Mouse (Mus musculus): ENCODE results near the gene Cdc42ep5.

GRCm38 (mm10) chr7:4123732-4124131 is 40.9 kb downstream of the Cdc42ep5 start:
- TF ChIP-seq POLR2A (IDR thresholded peaks at IDR 0.05; ENCODE audit: control insufficient read depth, extremely low read depth, insufficient read depth, low read length, poor library complexity) (no peak), CTCF (IDR thresholded peaks at IDR 0.05; ENCODE audit: borderline replicate concordance, control insufficient read depth, extremely low read depth, insufficient read depth, low read length, poor library complexity) (no peak)
